In genomic region chr17:35998545-35999305, GRCm38 (mm10) we compare ENCODE assay signal across 10 mouse cellular contexts. TPM values are rescaled to one million over a fixed set of nuclear protein-coding genes. Genes with fewer than 3 reads are reported as not detected.
DNase-seq lines count a peak whose midpoint lies in the region; ATAC-seq and TF ChIP-seq lines count a peak whose summit lies in the region.
"Had no signal": no experiment of that assay in that cellular context is flagged by ENCODE, and none has a peak within 500 bp of the region (broad histone marks: within the 10 kb centered on the region; RNA-seq: fewer than 3 reads in every experiment).

No protein-coding gene starts in this region.

- no peak overlapping the region for H3K4me3 ChIP-seq in heart, embryonic 11.5 days (ENCODE audit: low read depth, low read length)
- H3K4me3 ChIP-seq in stomach, embryonic 15.5 days (replicated peaks): no peak overlapping the region
- no peak overlapping the region for H3K4me3 ChIP-seq in stomach, postnatal 0 days (ENCODE audit: low read depth, low read length)
- peak overlapping the region; percentile 62 for H3K4me3 ChIP-seq in liver, embryonic 16.5 days (ENCODE audit: low read depth, low read length)

- no peak for TF ChIP-seq CTCF in stomach, postnatal 0 days (IDR thresholded peaks at IDR 0.05; ENCODE audit: low read depth)

- TF ChIP-seq EP300 in stomach, postnatal 0 days (optimal IDR thresholded peaks at IDR 0.05): no peak

- H3K4me2 ChIP-seq in heart, embryonic 11.5 days: peak overlapping the region; percentile 41
- H3K4me2 ChIP-seq in stomach, embryonic 15.5 days: peak overlapping the region; percentile 10; the same call in 1 of the 2 replicates
- H3K4me2 ChIP-seq in stomach, postnatal 0 days (replicated peaks; ENCODE audit: low read depth): no peak overlapping the region
- H3K4me2 ChIP-seq in liver, embryonic 16.5 days (ENCODE audit: low read depth, low read length): peak overlapping the region; percentile 64

- H3K9me3 ChIP-seq in heart, embryonic 11.5 days (replicated peaks; ENCODE audit: control insufficient read depth, low read length): no peaks in the 10 kb centered on the region
- no peaks in the 10 kb centered on the region for H3K9me3 ChIP-seq in stomach, embryonic 15.5 days
- no peaks in the 10 kb centered on the region for H3K9me3 ChIP-seq in stomach, postnatal 0 days (ENCODE audit: control insufficient read depth, low read length)
- peaks cover 10% of the 10 kb centered on the region for H3K9me3 ChIP-seq in liver, embryonic 16.5 days (replicated peaks; ENCODE audit: control insufficient read depth, low read length)

- H3K27me3 ChIP-seq in heart, embryonic 11.5 days (ENCODE audit: control insufficient read depth, insufficient read depth, low read length): no peaks in the 10 kb centered on the region
- H3K27me3 ChIP-seq in stomach, embryonic 15.5 days (replicated peaks): no peaks in the 10 kb centered on the region
- no peaks in the 10 kb centered on the region for H3K27me3 ChIP-seq in stomach, postnatal 0 days (ENCODE audit: control insufficient read depth, insufficient read depth, low read length)
- H3K27me3 ChIP-seq in liver, embryonic 16.5 days (ENCODE audit: control insufficient read depth, insufficient read depth, low read depth, low read length): no peaks in the 10 kb centered on the region

- no peak for DNase-seq in heart, postnatal 10 days
- no peak for DNase-seq in stomach, postnatal 0 days (ENCODE audit: low spot score)
- DNase-seq in thymus, postnatal 36 days: peak; percentile 32 to 57
- DNase-seq in layer of hippocampus, adult 8-10 months (ENCODE audit: low spot score in 2 of 2): no peak
- DNase-seq: heart, postnatal 14 days had no signal

- peaks cover 3% of the 10 kb centered on the region; the same call in 1 of the 2 replicates for H3K4me1 ChIP-seq in heart, embryonic 11.5 days (ENCODE audit: control insufficient read depth, insufficient read depth, low read length)
- 0 out of 2 replicates have a peak, but pooled peaks cover 3% of the 10 kb centered on the region for H3K4me1 ChIP-seq in stomach, embryonic 15.5 days
- no peaks in the 10 kb centered on the region for H3K4me1 ChIP-seq in stomach, postnatal 0 days (replicated peaks; ENCODE audit: control insufficient read depth, insufficient read depth)
- peaks cover 75% of the 10 kb centered on the region for H3K4me1 ChIP-seq in liver, embryonic 16.5 days (ENCODE audit: control insufficient read depth, low read depth, low read length)

- H3K9ac ChIP-seq in heart, embryonic 11.5 days (ENCODE audit: low read depth, low read length): no peak overlapping the region
- no peak overlapping the region for H3K9ac ChIP-seq in stomach, embryonic 15.5 days
- no peak overlapping the region for H3K9ac ChIP-seq in stomach, postnatal 0 days (ENCODE audit: low read length)
- H3K9ac ChIP-seq in liver, embryonic 16.5 days (ENCODE audit: low read depth, low read length): peak overlapping the region; percentile 63

- no peak for ATAC-seq in heart, embryonic 11.5 days (replicated peaks; ENCODE audit: insufficient number of reproducible peaks, low FRiP score, low TSS enrichment)
- no peak for ATAC-seq in stomach, embryonic 15.5 days (ENCODE audit: insufficient read depth, low FRiP score, low read depth)
- no peak for ATAC-seq in stomach, postnatal 0 days (ENCODE audit: low FRiP score, low TSS enrichment)
- no peak for ATAC-seq in liver, embryonic 16.5 days (ENCODE audit: low read depth)
- ATAC-seq in megakaryocyte progenitor cell, adult 5-6 weeks (replicated peaks; ENCODE audit: poor library complexity): no peak

- no peak overlapping the region for H3K27ac ChIP-seq in heart, embryonic 11.5 days (ENCODE audit: low read depth, low read length)
- no peak overlapping the region for H3K27ac ChIP-seq in stomach, embryonic 15.5 days
- no peak overlapping the region for H3K27ac ChIP-seq in stomach, postnatal 0 days (replicated peaks)
- peak overlapping the region; percentile 88 for H3K27ac ChIP-seq in liver, embryonic 16.5 days (ENCODE audit: low read length)
- H3K27ac ChIP-seq: kidney, postnatal 0 days had no signal

- 86% methylated on average over 6 of the region's 6 CpGs for WGBS in heart, embryonic 11.5 days (ENCODE audit: insufficient replicate concordance)
- WGBS in stomach, embryonic 15.5 days: 81% methylated on average over 6 of the region's 6 CpGs
- WGBS in stomach, postnatal 0 days: 82% methylated on average over 6 of the region's 6 CpGs
- WGBS in liver, embryonic 16.5 days (ENCODE audit: insufficient replicate concordance): 42% methylated on average over 6 of the region's 6 CpGs

- intact Hi-C loops in heart, postnatal 10 days (cut with DNase I): loop anchor here (5.0 kb wide), 1 partner anchor 114 kb away; no protein-coding TSS in a partner anchor

- no peaks in the 10 kb centered on the region for H3K36me3 ChIP-seq in heart, embryonic 11.5 days (ENCODE audit: control insufficient read depth, insufficient read depth, low read length)
- no peaks in the 10 kb centered on the region for H3K36me3 ChIP-seq in stomach, embryonic 15.5 days
- no peaks in the 10 kb centered on the region for H3K36me3 ChIP-seq in stomach, postnatal 0 days (ENCODE audit: control insufficient read depth, insufficient read depth, low read length)
- peaks cover 7% of the 10 kb centered on the region for H3K36me3 ChIP-seq in liver, embryonic 16.5 days (ENCODE audit: control insufficient read depth, insufficient read depth)

RNA-seq across cellular contexts. Expression of gene Prr3, which starts 18.7 kb away (rescaled TPM):
- 17.4 TPM in 2 replicates for polyA plus RNA-seq in heart, embryonic 11.5 days (2014; fragmentation: Nextera tagmentation; extraction: Ambion mirVana)
- 10 to 100 TPM in 1 of 2 experiments, 1 to 10 TPM in 1; 7.9 to 11.0 TPM for total RNA-seq in heart, postnatal 10 days (2021)
- 27.6 and 29.0 TPM in 2 replicates for polyA plus RNA-seq in stomach, embryonic 15.5 days (2015; fragmentation: Nextera tagmentation; extraction: Ambion mirVana)
- 10.8 and 10.9 TPM in 2 replicates for polyA plus RNA-seq in stomach, postnatal 0 days (2015; fragmentation: Nextera tagmentation; extraction: Ambion mirVana)
- 5.5 and 5.9 TPM in 2 replicates for polyA plus RNA-seq in liver, embryonic 16.5 days (2015; fragmentation: Nextera tagmentation; extraction: Ambion mirVana)
- 18.5 and 20.3 TPM in 2 replicates for total RNA-seq in megakaryocyte progenitor cell, adult 5-6 weeks (2015)
- total RNA-seq in megakaryocyte progenitor cell, adult 5-6 weeks (2017): 11.9 and 13.3 TPM in 2 replicates
- 10 to 100 TPM; 40.5 to 52.4 (median 45.4) TPM for total RNA-seq in layer of hippocampus, adult 8-10 months (2022)

RNA-seq across cellular contexts. Expression of gene Gnl1, which starts 19.1 kb away (rescaled TPM):
- 26.1 and 29.1 TPM in 2 replicates for polyA plus RNA-seq in heart, embryonic 11.5 days (2014; fragmentation: Nextera tagmentation; extraction: Ambion mirVana)
- 10 to 100 TPM; 32.8 to 33.1 TPM for total RNA-seq in heart, postnatal 10 days (2021)
- polyA plus RNA-seq in stomach, embryonic 15.5 days (2015; fragmentation: Nextera tagmentation; extraction: Ambion mirVana): 41.4 and 47.0 TPM in 2 replicates
- 24.6 and 25.1 TPM in 2 replicates for polyA plus RNA-seq in stomach, postnatal 0 days (2015; fragmentation: Nextera tagmentation; extraction: Ambion mirVana)
- 8.8 and 8.9 TPM in 2 replicates for polyA plus RNA-seq in liver, embryonic 16.5 days (2015; fragmentation: Nextera tagmentation; extraction: Ambion mirVana)
- 10.0 and 12.4 TPM in 2 replicates for total RNA-seq in megakaryocyte progenitor cell, adult 5-6 weeks (2015)
- total RNA-seq in megakaryocyte progenitor cell, adult 5-6 weeks (2017): 18.5 and 27.3 TPM in 2 replicates
- total RNA-seq in layer of hippocampus, adult 8-10 months (2022): 100 to 1,000 TPM; 135 to 141 (median 138) TPM

RNA-seq across cellular contexts. Expression of gene H2-T24, which starts 21.6 kb away (rescaled TPM):
- 2.9 and 3.1 TPM in 2 replicates for polyA plus RNA-seq in heart, embryonic 11.5 days (2014; fragmentation: Nextera tagmentation; extraction: Ambion mirVana)
- 1 to 10 TPM; 2.2 to 3.3 TPM for total RNA-seq in heart, postnatal 10 days (2021)
- 2.6 and 4.2 TPM in 2 replicates for polyA plus RNA-seq in stomach, embryonic 15.5 days (2015; fragmentation: Nextera tagmentation; extraction: Ambion mirVana)
- polyA plus RNA-seq in stomach, postnatal 0 days (2015; fragmentation: Nextera tagmentation; extraction: Ambion mirVana): 1.0 and 1.1 TPM in 2 replicates
- 6.6 and 7.9 TPM in 2 replicates for polyA plus RNA-seq in liver, embryonic 16.5 days (2015; fragmentation: Nextera tagmentation; extraction: Ambion mirVana)
- total RNA-seq in megakaryocyte progenitor cell, adult 5-6 weeks (2015): 2.5 and 2.7 TPM in 2 replicates
- total RNA-seq in megakaryocyte progenitor cell, adult 5-6 weeks (2017): 12.6 and 13.0 TPM in 2 replicates
- total RNA-seq in layer of hippocampus, adult 8-10 months (2022): 1 to 10 TPM in 3 of 4 experiments, under 1 TPM in 1; 0.80 to 4.4 (median 2.6) TPM

RNA-seq across cellular contexts. Expression of gene Abcf1, which starts 29.2 kb away (rescaled TPM):
- 74.2 and 91.7 TPM in 2 replicates for polyA plus RNA-seq in heart, embryonic 11.5 days (2014; fragmentation: Nextera tagmentation; extraction: Ambion mirVana)
- total RNA-seq in heart, postnatal 10 days (2021): 10 to 100 TPM; 64.0 to 67.4 TPM
- 94.0 and 94.7 TPM in 2 replicates for polyA plus RNA-seq in stomach, embryonic 15.5 days (2015; fragmentation: Nextera tagmentation; extraction: Ambion mirVana)
- 54.8 and 71.5 TPM in 2 replicates for polyA plus RNA-seq in stomach, postnatal 0 days (2015; fragmentation: Nextera tagmentation; extraction: Ambion mirVana)
- 42.4 and 43.9 TPM in 2 replicates for polyA plus RNA-seq in liver, embryonic 16.5 days (2015; fragmentation: Nextera tagmentation; extraction: Ambion mirVana)
- total RNA-seq in megakaryocyte progenitor cell, adult 5-6 weeks (2015): 46.1 and 50.1 TPM in 2 replicates
- 150 and 251 TPM in 2 replicates for total RNA-seq in megakaryocyte progenitor cell, adult 5-6 weeks (2017)
- 10 to 100 TPM; 68.3 to 76.5 (median 72.7) TPM for total RNA-seq in layer of hippocampus, adult 8-10 months (2022)

RNA-seq across cellular contexts. Expression of gene H2-T23, which starts 33.9 kb away (rescaled TPM):
- polyA plus RNA-seq in heart, embryonic 11.5 days (2014; fragmentation: Nextera tagmentation; extraction: Ambion mirVana): 2.0 and 3.1 TPM in 2 replicates
- total RNA-seq in heart, postnatal 10 days (2021): 10 to 100 TPM; 16.6 TPM
- 11.4 and 14.8 TPM in 2 replicates for polyA plus RNA-seq in stomach, embryonic 15.5 days (2015; fragmentation: Nextera tagmentation; extraction: Ambion mirVana)
- 35.9 and 40.2 TPM in 2 replicates for polyA plus RNA-seq in stomach, postnatal 0 days (2015; fragmentation: Nextera tagmentation; extraction: Ambion mirVana)
- 69.6 and 73.5 TPM in 2 replicates for polyA plus RNA-seq in liver, embryonic 16.5 days (2015; fragmentation: Nextera tagmentation; extraction: Ambion mirVana)
- 57.1 and 77.2 TPM in 2 replicates for total RNA-seq in megakaryocyte progenitor cell, adult 5-6 weeks (2015)
- 65.6 and 67.5 TPM in 2 replicates for total RNA-seq in megakaryocyte progenitor cell, adult 5-6 weeks (2017)
- total RNA-seq in layer of hippocampus, adult 8-10 months (2022): 10 to 100 TPM in 2 of 4 experiments, 1 to 10 TPM in 2; 6.6 to 30.9 (median 14.2) TPM

Comparison
In these comparisons a context has a peak if more than half of its experiments do, and no peak if none do; other contexts are left out.
1. DNase-seq: peak in thymus, postnatal 36 days (2 of 2); none in heart, postnatal 10 days (0 of 2), stomach, postnatal 0 days (single experiment) and layer of hippocampus, adult 8-10 months (0 of 2).